Mouse (Mus musculus) hindbrain, embryonic 16.5 days (tissue): Measurements from ENCODE around the gene Lypd6. TPM values are rescaled to one million over a fixed set of nuclear protein-coding genes. Genes with fewer than 3 reads are reported as not detected.

Source experiments
- ATAC-seq: fragments of 200-750 bp; cut with Nextera tagmentation; 2 replicates; pipeline ENCODE4 v1.8.0; 2017; ENCODE audit warnings: moderate TSS enrichment, moderate library complexity
- H3K27ac ChIP-seq: fragments of 300-500 bp; sonication (generic); 2 replicates; pipeline ENCODE4 v1.5.1; 2014; ENCODE audit warnings: low read depth, mild to moderate bottlenecking, control low read depth, low read length, moderate library complexity
- H3K27me3 ChIP-seq: fragments of 300-500 bp; sonication (generic); replicated peaks from 2 replicates; pipeline ENCODE4 v1.6.1; 2014; ENCODE audit warnings: low read length; ENCODE audit not compliant: control insufficient read depth, insufficient read depth
- H3K36me3 ChIP-seq: fragments of 300-500 bp; sonication (generic); 2 replicates; pipeline ENCODE4 v1.6.1; 2014; ENCODE audit warnings: mild to moderate bottlenecking, low read length, moderate library complexity, mixed read lengths; ENCODE audit not compliant: control insufficient read depth, insufficient read depth
- H3K4me1 ChIP-seq: fragments of 300-500 bp; sonication (generic); 2 replicates; pipeline ENCODE4 v1.6.1; 2014; ENCODE audit warnings: low read depth, low read length; ENCODE audit not compliant: control insufficient read depth, insufficient read depth
- H3K4me2 ChIP-seq: fragments of 300-500 bp; sonication (generic); 2 replicates; pipeline ENCODE4 v1.6.1; 2014; ENCODE audit warnings: mild to moderate bottlenecking, low read length, control low read depth, moderate library complexity
- H3K4me3 ChIP-seq: fragments of 300-500 bp; sonication (generic); 2 replicates; pipeline ENCODE4 v1.5.1; 2014; ENCODE audit warnings: mild to moderate bottlenecking, low read length, control low read depth, moderate library complexity
- H3K9ac ChIP-seq: fragments of 300-500 bp; sonication (generic); 2 replicates; pipeline ENCODE4 v1.6.1; 2014; ENCODE audit warnings: low read depth, mild to moderate bottlenecking, control low read depth, low read length, moderate library complexity
- H3K9me3 ChIP-seq: fragments of 300-500 bp; sonication (generic); 2 replicates; pipeline ENCODE4 v1.6.1; 2014; ENCODE audit warnings: mild to moderate bottlenecking, low read length, moderate library complexity; ENCODE audit not compliant: control insufficient read depth
- WGBS: fragments of 180-500 bp; shearing (Covaris S2); extraction: QIAGEN DNeasy Blood & Tissue Kit; methylation state at CpG from one replicate; pipeline ENCODE4 v1.1.7; 2014; 5-methylcytosine and 5-hydroxymethylcytosine counted together
- polyA plus RNA-seq: library from polyadenylated mRNA; unstranded; fragments of >200 nt; fragmentation: Nextera tagmentation; extraction: Ambion mirVana; gene quantifications from 2 replicates; pipeline ENCODE4 v1.2.1, GENCODE M21; 2015

The Lypd6 gene
- polyA plus RNA-seq, 1 experiment from 2014 or later, result 14.1 TPM

DNA sequence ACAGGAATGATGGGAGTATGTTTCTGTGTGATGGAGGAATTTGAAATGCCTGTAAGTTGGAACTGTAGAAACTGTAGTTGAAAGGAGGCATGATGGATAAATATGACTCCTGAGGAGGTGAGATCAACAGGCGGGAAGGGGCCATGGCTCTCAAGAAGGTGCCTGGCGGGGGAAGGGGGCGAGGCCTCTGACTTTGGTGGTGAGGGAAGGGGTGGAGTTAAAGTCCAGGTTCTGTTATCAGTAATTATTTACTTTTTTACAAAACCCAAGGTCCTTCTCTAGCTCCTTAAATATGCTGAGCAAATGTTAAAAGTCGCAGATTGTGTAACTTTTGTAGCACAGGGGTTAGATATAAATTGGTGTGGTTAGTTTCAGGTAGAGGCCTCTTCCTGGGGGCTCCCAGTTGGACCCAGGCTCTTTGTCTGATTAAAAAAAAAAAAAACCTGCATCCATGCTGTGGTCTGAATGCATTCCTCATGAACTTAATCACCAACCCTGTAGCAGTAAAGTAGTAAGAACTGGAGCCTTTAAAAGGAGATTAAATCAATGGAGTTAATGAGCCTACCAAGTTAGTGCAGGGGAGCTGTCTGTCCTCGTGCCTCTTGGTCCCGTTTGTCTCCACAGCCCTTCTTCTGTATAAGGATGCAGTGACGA, 37.7 kb downstream of the Lypd6 start:
- Histone ChIP-seq H3K27me3 (no peaks in the 10 kb centered on the region), H3K4me2 (no peak overlapping the region), H3K9me3 (no peaks in the 10 kb centered on the region), H3K4me3 (no peak overlapping the region), H3K4me1 (peaks cover 8% of the 10 kb centered on the region), H3K27ac (no peak overlapping the region), H3K36me3 (no peaks in the 10 kb centered on the region), H3K9ac (no peak overlapping the region)
- no peak for ATAC-seq
- whole genome bisulfite sequencing, result 86% methylated on average over 7 of the region's 7 CpGs

DNA sequence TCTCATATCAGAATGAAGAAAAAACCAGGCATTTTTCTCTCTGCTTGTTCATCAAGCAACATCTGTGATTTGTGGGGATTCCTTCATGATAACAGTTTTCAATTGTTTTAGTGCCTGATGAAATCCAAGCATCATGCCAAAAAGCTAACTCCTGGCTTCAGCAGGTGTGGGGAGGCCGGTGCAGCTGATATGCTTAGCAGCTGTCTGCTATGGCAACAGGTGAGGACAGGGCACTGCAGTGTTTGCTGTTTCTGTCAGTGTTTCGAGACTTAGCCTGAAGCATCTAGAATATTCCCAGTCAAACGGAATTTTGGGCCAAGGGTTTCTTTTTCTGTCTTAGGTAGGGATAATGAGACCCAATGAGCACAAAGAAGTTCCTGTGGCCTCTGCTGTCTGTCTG, 39.4 kb downstream of the Lypd6 start:
- Histone ChIP-seq H3K4me1 (peaks cover 5% of the 10 kb centered on the region), H3K9me3 (no peaks in the 10 kb centered on the region), H3K9ac (no peak overlapping the region), H3K4me2 (no peak overlapping the region), H3K4me3 (no peak overlapping the region), H3K27ac (no peak overlapping the region), H3K36me3 (no peaks in the 10 kb centered on the region), H3K27me3 (no peaks in the 10 kb centered on the region)
- 75% methylated on average over 3 of the region's 3 CpGs for WGBS
- no peak for ATAC-seq

DNA sequence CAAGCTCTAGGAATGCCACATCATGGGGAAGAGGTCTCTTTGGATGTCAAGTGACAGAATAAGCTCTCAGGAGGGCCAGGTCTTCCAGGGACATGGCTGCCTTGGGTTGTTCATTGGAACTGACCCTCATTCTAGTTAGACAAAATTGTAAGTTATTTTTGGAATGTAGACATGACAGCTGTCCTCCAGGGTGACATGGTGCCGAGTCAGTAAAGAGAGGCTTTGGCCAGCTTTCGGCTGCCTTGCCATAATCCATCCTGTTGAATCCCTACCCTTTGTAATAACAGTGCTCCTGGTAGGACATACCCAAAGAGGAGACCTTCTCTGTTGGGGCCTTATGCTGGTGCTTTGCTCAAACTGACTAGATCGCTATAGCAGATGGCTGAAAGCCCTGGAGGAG, 39.8 kb downstream of the Lypd6 start:
- 94% methylated on average over 3 of the region's 3 CpGs for whole genome bisulfite sequencing
- no peak for ATAC-seq
- H3K9ac ChIP-seq, result no peak overlapping the region
- H3K27ac ChIP-seq, result no peak overlapping the region
- H3K27me3 ChIP-seq, result no peaks in the 10 kb centered on the region
- no peak overlapping the region for H3K4me2 ChIP-seq
- H3K4me3 ChIP-seq, result no peak overlapping the region
- peaks cover 4% of the 10 kb centered on the region; the same call in 1 of the 2 replicates for H3K4me1 ChIP-seq
- H3K9me3 ChIP-seq, result no peaks in the 10 kb centered on the region
- no peaks in the 10 kb centered on the region for H3K36me3 ChIP-seq

DNA sequence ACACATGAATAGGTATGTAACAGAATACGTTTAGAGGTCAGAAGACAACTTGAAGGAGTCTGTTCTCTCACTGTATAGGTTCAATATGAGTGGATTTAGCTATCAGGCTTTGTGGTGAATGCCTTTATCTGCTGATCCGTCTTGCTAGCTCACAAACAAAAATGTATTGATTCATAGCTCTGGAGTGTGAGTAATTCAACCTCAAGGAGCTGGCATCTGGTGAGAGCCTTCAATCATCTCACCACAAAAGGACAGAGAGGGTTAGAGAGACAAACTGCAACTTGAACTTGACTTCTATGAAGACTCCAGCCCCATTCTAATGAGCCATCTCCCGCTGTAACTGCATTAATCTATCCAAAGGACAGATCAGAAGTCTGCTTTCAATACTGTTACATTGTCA, 40.6 kb downstream of the Lypd6 start:
- no peaks in the 10 kb centered on the region for H3K27me3 ChIP-seq
- H3K9me3 ChIP-seq, result no peaks in the 10 kb centered on the region
- H3K36me3 ChIP-seq, result no peaks in the 10 kb centered on the region
- peaks cover 4% of the 10 kb centered on the region; the same call in 1 of the 2 replicates for H3K4me1 ChIP-seq
- H3K9ac ChIP-seq, result no peak overlapping the region
- WGBS, result 75% methylated on average over 3 of the region's 3 CpGs
- no peak for ATAC-seq
- H3K27ac ChIP-seq, result no peak overlapping the region
- H3K4me3 ChIP-seq, result no peak overlapping the region
- no peak overlapping the region for H3K4me2 ChIP-seq

DNA sequence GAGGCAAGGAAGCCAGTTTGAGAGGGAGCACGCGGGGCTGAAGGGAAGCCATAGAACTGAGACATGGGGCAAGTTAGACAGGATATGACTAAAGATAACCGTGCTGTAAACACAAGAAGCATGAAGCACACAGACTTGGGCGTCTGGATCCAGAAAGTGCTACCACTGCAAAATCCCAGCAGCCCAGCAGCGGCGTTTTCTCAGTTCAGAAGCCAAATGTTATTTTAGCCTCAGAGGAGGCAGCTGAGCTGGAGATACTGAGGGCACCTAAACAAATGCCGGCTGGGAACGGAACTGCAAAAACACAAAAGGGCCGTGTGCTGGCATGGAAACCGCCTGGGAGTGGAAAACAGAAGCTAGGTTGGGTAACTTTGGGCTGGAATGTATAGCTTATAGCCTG, 43.9 kb downstream of the Lypd6 start:
- H3K4me2 ChIP-seq, result 0 out of 2 replicates have a peak overlapping the region, but pooled peaks have one; percentile 1
- peaks cover 4% of the 10 kb centered on the region; the same call in 1 of the 2 replicates for H3K4me1 ChIP-seq
- WGBS, result 50% methylated on average over 10 of the region's 10 CpGs
- H3K4me3 ChIP-seq, result no peak overlapping the region
- H3K27me3 ChIP-seq, result no peaks in the 10 kb centered on the region
- no peaks in the 10 kb centered on the region for H3K36me3 ChIP-seq
- H3K9me3 ChIP-seq, result no peaks in the 10 kb centered on the region
- 0 out of 2 replicates have a peak, but pooled peaks have one; percentile 21 for ATAC-seq
- H3K9ac ChIP-seq, result no peak overlapping the region
- H3K27ac ChIP-seq, result 0 out of 2 replicates have a peak overlapping the region, but pooled peaks have one; percentile 31

DNA sequence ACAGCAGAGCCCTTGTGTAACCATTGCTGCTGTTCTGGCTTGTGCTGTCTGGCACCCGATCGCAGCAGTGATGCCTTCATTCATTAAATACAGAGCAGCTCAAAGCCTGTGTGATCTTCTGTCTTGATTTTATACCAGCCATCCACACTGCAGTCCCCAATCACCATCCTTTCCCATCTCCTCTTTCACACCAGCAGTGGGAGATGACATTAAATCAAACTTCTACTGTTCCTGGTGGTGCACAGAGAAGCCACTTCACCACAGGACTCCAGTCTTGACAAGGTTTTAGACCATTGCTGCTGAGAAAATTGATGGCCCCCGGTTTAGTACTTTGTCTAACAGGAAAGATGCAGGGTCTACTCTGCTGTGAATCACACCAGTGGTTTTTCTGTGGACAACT, 44.9 kb downstream of the Lypd6 start:
- Histone ChIP-seq H3K9ac (no peak overlapping the region), H3K36me3 (no peaks in the 10 kb centered on the region), H3K4me1 (peaks cover 4% of the 10 kb centered on the region; the same call in 1 of the 2 replicates), H3K27me3 (no peaks in the 10 kb centered on the region), H3K27ac (no peak overlapping the region), H3K4me2 (no peak overlapping the region), H3K9me3 (no peaks in the 10 kb centered on the region), H3K4me3 (no peak overlapping the region)
- ATAC-seq, result no peak
- 78% methylated on average over 3 of the region's 3 CpGs for WGBS

- Histone ChIP-seq H3K4me2 (no peak overlapping the region), H3K36me3 (no peaks in the 10 kb centered on the region), H3K4me1 (peaks cover 4% of the 10 kb centered on the region; the same call in 1 of the 2 replicates), H3K27me3 (no peaks in the 10 kb centered on the region), H3K27ac (no peak overlapping the region), H3K4me3 (no peak overlapping the region), H3K9me3 (no peaks in the 10 kb centered on the region), H3K9ac (no peak overlapping the region)
- WGBS, result 33% methylated on average over 1 of the region's 1 CpGs
- no peak for ATAC-seq
Measured at GRCm38 (mm10) chr2:50111609-50112008, 45.4 kb downstream of the Lypd6 start.

DNA sequence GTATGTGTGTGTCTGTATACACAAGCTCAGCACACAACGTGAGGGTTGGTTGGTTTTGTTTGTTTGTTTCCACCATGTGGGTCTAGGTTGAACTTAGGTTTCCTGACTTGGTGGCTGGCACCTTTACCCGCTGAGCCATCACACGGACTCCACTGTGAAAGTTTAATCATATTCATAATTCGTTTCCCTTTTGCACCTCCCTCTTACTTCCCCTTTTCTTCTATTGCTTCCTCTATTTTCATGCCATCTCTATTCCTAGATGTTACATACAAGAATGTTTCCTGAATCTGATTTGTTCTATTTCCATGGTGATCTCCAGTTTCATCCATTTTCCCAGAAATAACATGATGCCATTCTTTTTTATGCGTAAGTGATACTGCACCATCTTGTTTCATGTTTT, 46.2 kb downstream of the Lypd6 start:
- no peaks in the 10 kb centered on the region for H3K27me3 ChIP-seq
- ATAC-seq, result no peak
- H3K36me3 ChIP-seq, result no peaks in the 10 kb centered on the region
- no peak overlapping the region for H3K4me3 ChIP-seq
- H3K4me2 ChIP-seq, result no peak overlapping the region
- H3K4me1 ChIP-seq, result peaks cover 4% of the 10 kb centered on the region; the same call in 1 of the 2 replicates
- no peaks in the 10 kb centered on the region for H3K9me3 ChIP-seq
- H3K27ac ChIP-seq, result no peak overlapping the region
- no peak overlapping the region for H3K9ac ChIP-seq
- WGBS, result 91% methylated on average over 5 of the region's 5 CpGs

GRCm38 (mm10) chr2:50119101-50119500, 52.9 kb downstream of the Lypd6 start:
- Histone ChIP-seq H3K9ac (no peak overlapping the region), H3K9me3 (no peaks in the 10 kb centered on the region), H3K27ac (no peak overlapping the region), H3K4me2 (no peak overlapping the region), H3K4me1 (no peaks in the 10 kb centered on the region; the same call in 1 of the 2 replicates), H3K36me3 (no peaks in the 10 kb centered on the region), H3K4me3 (no peak overlapping the region), H3K27me3 (no peaks in the 10 kb centered on the region)
- WGBS, result 93% methylated on average over 7 of the region's 7 CpGs
- ATAC-seq, result no peak
